Mouse (Mus musculus) neutrophil, adult 83 days (primary cell): Measurements from ENCODE around the gene Eif4g3. TPM values are rescaled to one million over a fixed set of nuclear protein-coding genes. Genes with fewer than 3 reads are reported as not detected.

ENCODE experiments used
- total RNA-seq, 2 experiments: library from RNA; stranded (reverse); gene quantifications; one replicate each; pipeline ENCODE4 v1.2.4; 2023

Gene Eif4g3
- 100 to 1,000 TPM; 117 to 142 TPM for total RNA-seq

DNA sequence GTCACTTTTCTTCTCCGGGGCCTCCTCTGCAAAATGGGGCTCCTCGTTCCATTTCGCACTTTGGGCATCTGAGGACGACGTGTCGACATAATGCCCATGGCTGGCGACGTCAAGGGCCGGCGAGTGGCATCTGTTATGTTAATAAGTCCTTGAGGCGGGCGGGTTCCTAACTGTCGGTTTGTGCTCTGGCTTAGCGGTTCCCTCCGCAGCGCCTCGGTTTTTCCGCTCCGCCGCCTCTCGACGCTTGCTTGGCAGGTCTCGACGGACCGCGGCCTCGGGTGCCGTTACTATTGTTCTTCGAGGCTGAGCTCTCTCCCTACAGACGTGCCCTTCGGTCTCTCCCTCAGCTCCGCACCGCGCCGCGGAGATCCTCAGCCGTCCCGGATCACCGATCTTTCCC, at the start of gene Eif4g3:
Gene Eif4g3, plus strand, starts transcription at position 133 of the 400 bp plus-strand sequence.

DNA sequence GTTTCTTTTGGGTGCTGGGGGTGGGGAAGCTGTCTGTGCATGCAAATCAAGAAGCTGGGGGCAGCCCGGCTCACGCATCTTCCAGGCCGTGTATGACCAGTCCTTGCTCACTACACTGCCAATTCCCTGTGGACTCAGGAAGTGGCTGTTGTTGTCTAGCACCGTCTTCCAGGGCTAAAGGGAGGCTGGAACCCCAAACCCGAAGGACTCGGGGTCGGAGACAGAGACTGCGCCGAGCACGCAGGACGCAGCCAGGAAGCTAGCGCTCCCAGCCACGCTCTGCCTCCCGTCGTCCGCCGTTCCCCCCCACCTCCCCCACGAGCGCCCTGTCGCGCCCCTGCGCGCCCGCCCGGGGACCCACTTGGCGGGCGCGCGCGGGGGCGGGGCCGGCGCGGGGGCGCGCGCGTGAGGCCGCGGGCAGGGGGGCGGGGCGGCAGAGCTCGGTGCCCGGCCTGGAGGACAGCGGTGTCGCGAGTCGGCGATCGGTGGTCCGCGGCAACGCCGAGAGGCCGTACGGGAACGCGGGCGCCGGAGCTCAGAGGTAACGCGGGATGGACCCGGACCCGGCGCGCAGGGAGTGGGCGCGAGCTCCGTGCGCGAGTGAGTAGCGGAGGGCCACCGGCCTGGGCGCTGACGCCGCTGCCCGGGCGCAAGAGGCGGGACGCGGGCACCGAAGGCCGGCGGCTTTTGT, 223.5 kb downstream of the Eif4g3 start, which contains the start of gene Hp1bp3:
Gene Hp1bp3, plus strand, starts transcription at position 97 of the 691 bp plus-strand sequence.

GRCm38 (mm10) chr4:138250088-138250960, 257.5 kb downstream of the Eif4g3 start, which contains the start of the genes Sh2d5 and Kif17:
Gene Sh2d5, plus strand, starts transcription at chr4:138250403.
Gene Kif17, plus strand, starts transcription at chr4:138250435.

Other genes starting within 250 kb of the Eif4g3 start
- gene Alpl, start 196.6 kb upstream of the Eif4g3 start, total RNA-seq: 1 to 10 TPM; 3.2 to 3.8 TPM
- gene Ece1, start 130.8 kb upstream of the Eif4g3 start, total RNA-seq: 10 to 100 TPM; 10.7 to 12.3 TPM
- gene Hp1bp3, start 223.3 kb downstream of the Eif4g3 start, total RNA-seq: 100 to 1,000 TPM; 114 to 115 TPM